Mouse (Mus musculus) embryonic facial prominence, embryonic 14.5 days (tissue): ENCODE data around the gene Mark3. TPM values are rescaled to one million over a fixed set of nuclear protein-coding genes. Genes with fewer than 3 reads are reported as not detected.
A peak's percentile ranks its signal among the peaks of the same experiment; 100 is the strongest.

Source experiments
- ATAC-seq: fragments of 200-750 bp; cut with Nextera tagmentation; 2 replicates; pipeline ENCODE4 v1.8.0; 2017; ENCODE audit warnings: low read depth, moderate number of reproducible peaks, moderate TSS enrichment
- DNase-seq: peaks from one replicate; pipeline ENCODE4 v3.0.0-alpha.2; 2015; ENCODE audit warnings: low spot score
- H3K27ac ChIP-seq: fragments of 300-500 bp; sonication (generic); replicated peaks from 2 replicates; pipeline ENCODE4 v1.5.1; 2014; ENCODE audit warnings: low read depth, mild to moderate bottlenecking, low read length, moderate library complexity
- H3K27me3 ChIP-seq: fragments of 300-500 bp; sonication (generic); replicated peaks from 2 replicates; pipeline ENCODE4 v1.6.1; 2014; ENCODE audit warnings: low read length; ENCODE audit not compliant: control insufficient read depth, insufficient read depth
- H3K36me3 ChIP-seq: fragments of 300-500 bp; sonication (generic); 2 replicates; pipeline ENCODE4 v1.6.1; 2014; ENCODE audit warnings: low read length, mixed read lengths; ENCODE audit not compliant: control insufficient read depth, insufficient read depth
- H3K4me1 ChIP-seq: fragments of 300-500 bp; sonication (generic); 2 replicates; pipeline ENCODE4 v1.6.1; 2014; ENCODE audit warnings: antibody characterized with exemption, low read length; ENCODE audit not compliant: control insufficient read depth, insufficient read depth
- H3K4me2 ChIP-seq: fragments of 300-500 bp; sonication (generic); 2 replicates; pipeline ENCODE4 v1.6.1; 2014; ENCODE audit warnings: low read depth, mild to moderate bottlenecking, low read length, moderate library complexity, mixed read lengths
- H3K4me3 ChIP-seq: fragments of 300-500 bp; sonication (generic); 2 replicates; pipeline ENCODE4 v1.5.1; 2014; ENCODE audit warnings: low read depth, mild to moderate bottlenecking, low read length
- H3K9ac ChIP-seq: fragments of 300-500 bp; sonication (generic); 2 replicates; pipeline ENCODE4 v1.6.1; 2014; ENCODE audit warnings: low read depth, mild to moderate bottlenecking, low read length, moderate library complexity, mixed read lengths
- H3K9me3 ChIP-seq: fragments of 300-500 bp; sonication (generic); 2 replicates; pipeline ENCODE4 v1.6.1; 2016; ENCODE audit warnings: low read length; ENCODE audit not compliant: control insufficient read depth
- WGBS: fragments of 180-500 bp; shearing (Covaris S2); extraction: QIAGEN DNeasy Blood & Tissue Kit; methylation state at CpG from one replicate; pipeline ENCODE4 v1.1.7; 2014; 5-methylcytosine and 5-hydroxymethylcytosine counted together
- polyA plus RNA-seq: library from polyadenylated mRNA; unstranded; fragments of >200 nt; fragmentation: Nextera tagmentation; extraction: Ambion mirVana; gene quantifications from 2 replicates; pipeline ENCODE4 v1.2.1, GENCODE M21; 2014

Mark3 gene
- polyA plus RNA-seq, 1 experiment from 2014 or later: 47.2 TPM

DNA sequence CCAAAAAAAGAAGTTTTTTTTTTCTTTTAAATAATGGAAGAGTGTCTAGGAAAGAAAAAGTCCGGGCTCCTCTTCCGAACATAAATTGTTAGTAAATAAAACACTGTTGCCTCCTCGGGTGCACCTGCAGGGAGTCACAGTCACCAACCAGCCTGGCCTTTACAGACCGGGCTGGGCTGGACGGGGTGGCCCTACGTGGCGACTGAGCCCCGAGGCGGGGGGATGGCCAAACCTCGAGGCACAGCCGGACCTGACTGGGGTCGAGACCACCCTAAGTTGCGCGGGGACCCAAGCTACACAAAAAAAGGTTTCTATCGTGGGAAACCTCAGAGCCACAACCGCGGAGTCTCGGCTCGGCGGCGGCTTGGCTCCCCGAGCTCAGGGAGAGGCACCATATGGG lies 37.0 kb upstream of the Mark3 start:
- ATAC-seq (peak; percentile 22; the same call in 1 of the 2 replicates), DNase-seq (peak; percentile 18)
- peak overlapping the region; percentile 98 for H3K4me3 ChIP-seq
- peaks cover 33% of the 10 kb centered on the region for H3K36me3 ChIP-seq
- peak overlapping the region; percentile 58 for H3K4me2 ChIP-seq
- H3K9ac ChIP-seq: peak overlapping the region; percentile 99
- WGBS: under 1% methylated on average over 22 of the region's 22 CpGs
- no peaks in the 10 kb centered on the region for H3K27me3 ChIP-seq
- H3K4me1 ChIP-seq: peaks cover 24% of the 10 kb centered on the region
- no peaks in the 10 kb centered on the region for H3K9me3 ChIP-seq
- peak overlapping the region; percentile 96 for H3K27ac ChIP-seq

DNA sequence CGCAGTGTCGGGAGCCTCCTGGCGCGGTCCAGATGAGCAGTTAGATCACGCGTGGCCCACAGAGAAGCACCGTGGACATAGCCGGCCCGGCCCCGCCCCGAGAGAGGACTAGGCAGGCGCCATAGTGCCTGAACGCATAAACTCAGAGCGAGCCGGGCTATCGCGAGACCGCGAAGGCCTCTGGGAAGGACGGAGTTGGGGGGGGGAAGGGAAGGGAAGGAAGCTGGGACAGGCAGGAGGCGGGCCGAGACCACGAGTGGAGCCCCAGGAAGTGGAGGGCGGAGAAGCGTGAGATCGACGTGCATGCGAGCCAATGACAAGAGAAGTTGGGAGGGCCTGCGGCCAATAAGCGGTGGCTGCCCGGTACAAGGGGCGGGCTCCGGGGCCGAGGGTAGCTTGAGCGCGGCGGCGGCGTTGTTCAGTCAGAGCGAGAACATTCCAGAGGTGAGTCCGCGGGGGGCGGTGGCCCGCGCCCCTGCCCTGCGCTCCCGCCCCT lies 36.5 kb upstream of the Mark3 start, which contains the start of gene Eif5:
Gene Eif5 (plus strand): TSS at position 221 of the 496 bp plus-strand sequence.
- H3K27ac ChIP-seq: peak within 1 kb of the TSS; percentile 96
- peak within 1 kb of the TSS; percentile 89 for H3K4me2 ChIP-seq
- peak within 1 kb of the TSS; percentile 99 for H3K9ac ChIP-seq
- 0% methylated on average over 15 of the region's 47 CpGs for WGBS
- H3K9me3 ChIP-seq: no peaks in the 10 kb centered on the region
- peaks cover 24% of the 10 kb centered on the region for H3K4me1 ChIP-seq
- peaks cover 38% of the 10 kb centered on the region for H3K36me3 ChIP-seq
- DNase-seq (peak; percentile 99), ATAC-seq (peak; percentile 99)
- no peaks in the 10 kb centered on the region for H3K27me3 ChIP-seq
- H3K4me3 ChIP-seq: peak within 1 kb of the TSS; percentile 98

DNA sequence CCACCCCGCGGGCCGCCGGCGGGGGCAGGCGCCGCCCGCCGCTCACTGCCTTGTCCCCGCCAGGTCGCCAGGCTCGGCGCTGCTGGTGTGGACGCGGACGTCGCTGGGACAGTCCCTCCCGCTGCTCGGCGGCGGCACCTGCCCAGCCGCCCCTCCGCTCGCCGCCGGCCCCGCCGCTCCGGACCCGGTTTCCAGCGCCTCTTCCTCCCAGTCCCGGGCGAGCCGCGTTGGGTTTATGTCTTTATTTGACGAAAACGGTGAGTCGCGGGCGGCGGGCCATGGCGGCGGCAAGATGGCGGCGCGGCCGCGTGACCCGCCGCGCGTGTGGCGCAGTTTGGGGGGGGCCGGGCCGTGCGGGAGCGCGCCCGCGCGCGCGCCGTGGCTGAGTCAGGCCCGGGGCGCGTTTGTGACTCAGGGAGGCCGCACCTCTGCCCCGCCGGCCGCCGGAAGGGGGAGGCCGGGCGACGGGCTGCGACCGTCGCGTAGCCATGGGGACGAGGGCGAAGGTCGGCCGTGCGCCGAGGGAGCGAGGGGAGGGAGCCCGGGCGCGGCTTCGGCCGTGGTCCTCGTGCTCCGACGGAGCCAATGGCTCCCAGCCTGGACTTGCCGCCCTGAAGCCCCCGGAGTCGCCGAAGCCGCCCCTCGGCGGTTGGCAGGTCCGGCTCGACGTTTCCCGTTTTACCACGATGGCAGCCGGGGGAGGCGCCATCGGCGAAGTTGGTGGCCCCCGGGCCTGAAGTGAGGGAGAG lies 35.9 kb upstream of the Mark3 start:
- Histone ChIP-seq H3K9ac (peak overlapping the region; percentile 99), H3K4me1 (peaks cover 24% of the 10 kb centered on the region), H3K4me3 (peak overlapping the region; percentile 98), H3K4me2 (peak overlapping the region; percentile 89), H3K27ac (peak overlapping the region; percentile 96), H3K9me3 (no peaks in the 10 kb centered on the region), H3K27me3 (no peaks in the 10 kb centered on the region), H3K36me3 (peaks cover 45% of the 10 kb centered on the region)
- DNase-seq: peak; percentile 84
- 0% methylated on average over 13 of the region's 111 CpGs for WGBS
- ATAC-seq: peak; percentile 35

DNA sequence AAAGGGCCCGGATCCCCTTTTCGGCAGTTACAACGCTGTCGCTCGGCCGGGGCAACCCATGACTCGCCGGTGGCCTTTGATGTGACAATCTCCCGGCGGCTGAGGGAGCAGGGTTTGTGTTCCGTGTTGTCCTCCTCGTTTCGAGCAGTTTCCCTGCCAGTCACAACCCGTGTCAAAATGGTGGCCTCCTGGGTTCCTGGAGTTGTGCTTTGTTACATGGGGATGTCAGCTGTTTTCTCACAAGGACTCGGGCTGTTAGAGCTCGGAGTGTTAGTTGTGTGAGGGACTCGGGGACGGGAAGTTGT lies 35.3 kb upstream of the Mark3 start:
- no peaks in the 10 kb centered on the region for H3K9me3 ChIP-seq
- no peaks in the 10 kb centered on the region for H3K27me3 ChIP-seq
- WGBS: 2% methylated on average over 17 of the region's 18 CpGs
- ATAC-seq: no peak
- H3K4me2 ChIP-seq: peak overlapping the region; percentile 89
- H3K36me3 ChIP-seq: peaks cover 50% of the 10 kb centered on the region
- peak overlapping the region; percentile 98 for H3K4me3 ChIP-seq
- peaks cover 24% of the 10 kb centered on the region for H3K4me1 ChIP-seq
- DNase-seq: no peak
- peak overlapping the region; percentile 96 for H3K27ac ChIP-seq
- H3K9ac ChIP-seq: peak overlapping the region; percentile 99

DNA sequence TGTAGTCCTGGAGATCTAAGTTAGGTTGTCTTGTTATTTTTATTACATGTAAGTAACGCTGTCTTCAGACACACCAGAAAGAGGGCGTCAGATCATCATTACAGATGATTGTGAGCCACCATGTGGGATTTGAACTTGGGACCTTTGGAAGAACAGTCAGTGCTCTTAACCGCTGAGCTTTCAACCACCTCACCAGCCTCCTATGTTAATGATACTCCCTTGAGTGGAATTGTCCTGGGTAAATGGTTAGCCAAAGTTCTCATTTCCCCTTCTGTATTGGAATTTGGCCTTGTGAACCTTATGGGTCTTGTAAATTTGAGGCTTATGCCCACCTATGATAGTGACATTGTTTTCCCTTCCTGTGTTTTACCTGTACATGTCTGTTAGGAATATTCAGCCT lies 27.3 kb upstream of the Mark3 start:
- ATAC-seq: no peak
- H3K4me2 ChIP-seq: no peak overlapping the region
- 87% methylated on average over 3 of the region's 3 CpGs for WGBS
- H3K36me3 ChIP-seq: peaks cover 54% of the 10 kb centered on the region
- H3K4me1 ChIP-seq: no peaks in the 10 kb centered on the region
- H3K9me3 ChIP-seq: no peaks in the 10 kb centered on the region
- H3K9ac ChIP-seq: no peak overlapping the region
- H3K27ac ChIP-seq: no peak overlapping the region
- H3K27me3 ChIP-seq: no peaks in the 10 kb centered on the region
- H3K4me3 ChIP-seq: no peak overlapping the region
- DNase-seq: no peak

DNA sequence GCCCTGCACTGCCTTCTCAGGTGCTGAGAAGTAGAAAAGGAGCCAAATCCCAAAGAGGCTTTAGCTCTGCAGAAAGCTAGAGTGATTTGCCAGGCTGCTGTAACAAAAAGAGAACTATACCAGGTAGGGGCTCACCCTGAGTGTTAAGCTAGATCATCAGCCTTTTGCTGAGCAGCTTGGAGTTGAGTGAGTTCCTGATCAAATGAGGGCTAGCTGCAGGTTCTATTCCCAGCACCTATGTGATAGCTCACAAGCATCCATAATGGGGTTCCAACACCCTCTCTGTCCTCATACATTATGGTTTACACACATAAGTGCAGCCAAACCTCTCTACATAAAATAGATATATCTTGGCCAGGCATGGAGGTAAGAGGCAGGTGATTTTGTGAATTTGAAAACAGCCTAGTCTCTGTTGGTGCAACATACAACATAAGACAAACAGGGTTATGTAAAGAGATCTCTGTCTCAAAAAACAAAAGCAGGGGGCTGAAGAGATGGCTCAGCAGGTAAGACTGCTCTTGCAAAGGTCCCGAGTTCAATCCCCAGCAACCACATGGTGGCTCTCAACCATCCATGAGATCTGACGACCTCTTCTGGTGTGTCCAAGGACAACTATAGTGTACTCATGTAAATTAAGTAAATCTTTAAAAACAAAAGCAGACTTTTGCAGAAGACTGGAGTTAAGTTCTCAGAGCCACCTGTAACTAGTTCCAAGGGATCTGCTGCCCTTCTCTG lies 25.6 kb upstream of the Mark3 start:
- Histone ChIP-seq H3K9ac (no peak overlapping the region), H3K4me1 (no peaks in the 10 kb centered on the region), H3K4me2 (no peak overlapping the region), H3K4me3 (no peak overlapping the region), H3K36me3 (peaks cover 37% of the 10 kb centered on the region), H3K27ac (no peak overlapping the region), H3K9me3 (no peaks in the 10 kb centered on the region), H3K27me3 (no peaks in the 10 kb centered on the region)
- WGBS: 62% methylated on average over 2 of the region's 2 CpGs
- DNase-seq (no peak), ATAC-seq (no peak)

DNA sequence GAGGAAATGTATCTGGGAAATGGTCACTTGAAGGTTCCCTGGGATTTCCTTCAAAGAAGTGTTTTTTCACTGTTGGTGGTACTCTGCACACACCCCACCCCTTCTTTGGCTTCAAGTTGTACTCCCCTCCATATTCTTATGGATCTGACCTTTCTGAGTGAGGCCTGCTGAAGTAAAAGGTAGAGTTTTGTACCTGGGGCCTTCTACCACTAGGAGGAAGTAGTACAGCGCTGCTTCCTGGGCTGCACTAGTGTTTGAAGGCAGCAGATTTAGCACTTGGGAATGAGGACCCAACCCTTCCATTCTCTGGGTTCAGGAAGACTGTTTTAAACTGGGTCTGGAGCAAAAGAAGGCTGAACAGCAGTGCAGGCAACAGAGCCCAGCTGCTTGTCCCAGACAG lies 23.6 kb upstream of the Mark3 start:
- ATAC-seq (no peak), DNase-seq (no peak)
- Histone ChIP-seq H3K4me2 (no peak overlapping the region), H3K9ac (no peak overlapping the region), H3K9me3 (no peaks in the 10 kb centered on the region), H3K27ac (no peak overlapping the region), H3K36me3 (peaks cover 23% of the 10 kb centered on the region), H3K27me3 (no peaks in the 10 kb centered on the region), H3K4me1 (no peaks in the 10 kb centered on the region), H3K4me3 (no peak overlapping the region)
- WGBS: 44% methylated on average over 1 of the region's 1 CpGs

DNA sequence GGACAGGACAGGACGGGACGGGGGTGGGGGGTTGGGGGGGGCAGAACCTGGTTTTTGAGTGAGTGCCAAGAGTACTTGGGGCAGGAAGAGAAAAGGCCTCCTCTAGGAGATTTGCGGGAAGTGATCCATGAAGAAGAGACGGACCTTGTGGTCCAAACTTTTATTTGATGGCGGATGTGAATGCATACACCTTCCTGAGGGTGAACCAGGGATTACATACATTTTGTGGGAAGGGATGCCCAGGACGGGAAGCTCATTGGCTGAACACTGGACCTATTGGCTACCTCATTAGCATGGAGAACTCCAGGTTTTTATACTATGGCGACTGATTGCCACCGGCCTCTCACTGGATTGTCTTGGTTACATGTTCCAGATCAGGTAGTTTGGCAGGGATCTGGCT lies 22.0 kb upstream of the Mark3 start:
- Histone ChIP-seq H3K4me3 (no peak overlapping the region), H3K9ac (no peak overlapping the region), H3K4me1 (no peaks in the 10 kb centered on the region), H3K4me2 (no peak overlapping the region), H3K9me3 (no peaks in the 10 kb centered on the region), H3K27ac (no peak overlapping the region), H3K27me3 (no peaks in the 10 kb centered on the region), H3K36me3 (peaks cover 8% of the 10 kb centered on the region; the same call in 1 of the 2 replicates)
- DNase-seq: no peak
- no peak for ATAC-seq
- WGBS: 64% methylated on average over 8 of the region's 8 CpGs
